Mouse (Mus musculus) thymus, postnatal 14 days (tissue): ENCODE data around the gene Tiam1.
A peak's percentile ranks its signal among the peaks of the same experiment; 100 is the strongest.

Source experiments
- DNase-seq: peaks from one replicate; pipeline ENCODE4 v3.0.0; 2021

The Tiam1 gene

GRCm38 (mm10) chr16:89989816-89990215 is 153.8 kb downstream of the Tiam1 start:
- DNase-seq, result no peak

GRCm38 (mm10) chr16:89986672-89987362 is 156.8 kb downstream of the Tiam1 start:
- peak; percentile 79 for DNase-seq

- peak; percentile 82 for DNase-seq
Measured at GRCm38 (mm10) chr16:89985702-89986481, 157.7 kb downstream of the Tiam1 start.

- DNase-seq, result no peak
Measured at GRCm38 (mm10) chr16:89980075-89980744, 163.4 kb downstream of the Tiam1 start.

- DNase-seq, result no peak
Measured at GRCm38 (mm10) chr16:89975441-89975840, 168.1 kb downstream of the Tiam1 start.

GRCm38 (mm10) chr16:89973814-89974712 is 169.5 kb downstream of the Tiam1 start:
- DNase-seq, result no peak

GRCm38 (mm10) chr16:89972854-89973487 is 170.6 kb downstream of the Tiam1 start:
- DNase-seq, result peak; percentile 24

GRCm38 (mm10) chr16:89972018-89972417 is 171.6 kb downstream of the Tiam1 start:
- no peak for DNase-seq

GRCm38 (mm10) chr16:89968058-89968457 is 175.5 kb downstream of the Tiam1 start:
- DNase-seq, result no peak

- no peak for DNase-seq
Measured at GRCm38 (mm10) chr16:89962876-89963275, 180.7 kb downstream of the Tiam1 start.

GRCm38 (mm10) chr16:89960904-89961303 is 182.7 kb downstream of the Tiam1 start:
- DNase-seq, result no peak

- DNase-seq, result peak; percentile 31
Measured at GRCm38 (mm10) chr16:89960186-89960878, 183.2 kb downstream of the Tiam1 start.

- no peak for DNase-seq
Measured at GRCm38 (mm10) chr16:89958982-89959381, 184.6 kb downstream of the Tiam1 start.

- no peak for DNase-seq
Measured at GRCm38 (mm10) chr16:89958030-89958429, 185.5 kb downstream of the Tiam1 start.

- DNase-seq, result no peak
Measured at GRCm38 (mm10) chr16:89954525-89954924, 189.0 kb downstream of the Tiam1 start.

- DNase-seq, result no peak
Measured at GRCm38 (mm10) chr16:89954114-89954513, 189.5 kb downstream of the Tiam1 start.

- no peak for DNase-seq
Measured at GRCm38 (mm10) chr16:89952821-89953220, 190.7 kb downstream of the Tiam1 start.

- DNase-seq, result no peak
Measured at GRCm38 (mm10) chr16:89950754-89951153, 192.8 kb downstream of the Tiam1 start.

GRCm38 (mm10) chr16:89950251-89950650 is 193.3 kb downstream of the Tiam1 start:
- DNase-seq, result no peak

GRCm38 (mm10) chr16:89948040-89948439 is 195.5 kb downstream of the Tiam1 start:
- DNase-seq, result no peak

- DNase-seq, result no peak
Measured at GRCm38 (mm10) chr16:89946816-89947215, 196.8 kb downstream of the Tiam1 start.
